Mouse (Mus musculus): ENCODE results near the gene Auh. TPM values are rescaled to one million over a fixed set of nuclear protein-coding genes. Genes with fewer than 3 reads are reported as not detected.

Auh gene
- 30.1 and 32.6 TPM in 2 replicates for polyA plus RNA-seq (2016; fragmentation: Nextera tagmentation; extraction: Ambion mirVana)

DNA sequence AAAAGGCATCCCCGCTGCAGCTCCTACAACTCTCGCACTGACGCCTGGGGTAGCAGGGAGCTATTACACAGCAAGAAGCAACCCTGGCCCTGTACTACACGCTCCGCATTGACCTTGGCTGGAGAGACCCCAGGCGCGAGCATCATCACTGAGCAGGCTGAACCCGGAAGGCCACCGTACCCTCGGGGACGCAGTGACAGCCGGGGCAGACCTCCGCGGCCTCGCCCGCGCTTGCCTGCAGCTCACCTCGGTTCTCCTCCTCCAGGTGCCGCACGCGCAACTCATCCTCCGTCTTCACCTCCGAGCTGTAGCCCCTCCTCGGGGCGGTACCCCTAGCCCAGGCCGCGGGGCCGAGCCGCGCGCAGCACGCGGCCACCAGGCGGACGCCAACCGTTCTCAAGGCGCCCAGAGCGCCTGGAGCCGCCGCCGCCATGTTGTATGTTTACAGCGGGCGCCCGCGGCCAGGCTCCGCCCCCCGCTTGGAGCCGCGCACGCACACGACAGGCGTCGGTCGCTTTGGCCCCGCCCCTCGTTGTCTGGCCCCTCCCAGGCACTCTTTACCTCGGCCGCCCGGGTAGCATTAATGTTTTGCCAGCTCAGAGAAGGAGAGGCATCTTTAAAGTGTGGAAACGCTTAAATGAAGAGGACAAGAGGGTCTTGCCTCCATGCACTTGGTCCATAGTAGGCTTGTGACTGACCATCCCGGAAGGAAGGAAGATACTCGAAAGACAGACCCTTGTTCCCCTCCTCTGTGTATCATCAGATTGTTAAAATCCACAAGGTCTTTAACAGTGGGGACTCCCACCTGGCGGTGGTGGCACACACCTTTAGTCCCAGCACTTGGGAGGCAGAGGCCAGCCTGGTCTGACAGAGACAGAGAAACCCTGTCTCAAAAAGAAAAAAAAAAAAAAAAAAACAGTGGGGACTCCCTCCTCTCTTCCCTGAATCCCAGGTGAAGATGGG, at the start of gene Auh:
TSS of gene Auh (minus strand) at position 473 of the 963 bp plus-strand sequence.
- Histone ChIP-seq H3K4me1 (peaks cover 31% of the 10 kb centered on the region), H3K36me3 (no peaks in the 10 kb centered on the region), H3K27ac (peak within 1 kb of the TSS; percentile 81), H3K4me3 (peak within 1 kb of the TSS; percentile 83), H3K27me3 (replicated peaks) (peaks cover 16% of the 10 kb centered on the region), H3K9ac (peak within 1 kb of the TSS; percentile 90), H3K4me2 (peak within 1 kb of the TSS; percentile 75), H3K9me3 (replicated peaks) (no peaks in the 10 kb centered on the region)
- peak; percentile 97 for ATAC-seq
- under 1% methylated on average over 63 of the region's 63 CpGs for WGBS (ENCODE audit: insufficient replicate concordance)

DNA sequence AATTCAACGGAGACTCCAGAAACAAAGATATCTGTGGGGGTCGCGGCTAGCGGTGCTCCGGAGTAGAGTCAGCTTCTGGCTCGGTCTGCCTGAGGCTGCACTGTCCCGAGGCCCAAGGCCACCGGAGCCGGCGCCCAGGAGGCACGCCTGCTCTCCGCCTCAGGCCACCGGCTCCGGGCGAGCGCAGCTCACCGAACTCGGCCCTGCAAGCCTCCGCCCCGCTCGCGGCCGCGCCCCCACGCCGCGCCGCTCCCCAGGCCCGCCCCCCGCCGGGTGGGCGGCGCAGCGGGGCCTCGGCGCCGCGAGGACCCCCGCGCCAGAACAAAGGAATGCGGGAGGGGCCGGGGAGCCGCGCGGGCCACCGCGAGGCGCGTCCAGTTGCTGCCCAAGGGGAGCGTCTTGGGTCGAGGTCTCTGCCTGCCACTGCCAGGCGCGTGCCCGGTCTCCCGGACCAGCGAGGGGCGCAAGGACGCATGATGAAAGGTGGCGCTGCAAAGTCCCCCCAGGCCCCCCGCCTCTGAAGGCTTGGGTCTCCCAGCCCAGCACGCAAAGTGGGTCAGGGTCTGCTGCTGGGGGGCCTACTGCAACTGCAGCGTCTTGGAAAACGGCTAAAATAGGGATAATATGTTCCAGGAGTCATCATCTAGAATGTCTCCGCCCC, 49.0 kb upstream of the Auh start:
- H3K4me2 ChIP-seq: peak overlapping the region; percentile 71
- no peak for ATAC-seq
- H3K27me3 ChIP-seq (replicated peaks): peaks cover 72% of the 10 kb centered on the region
- no peak overlapping the region for H3K27ac ChIP-seq
- no peaks in the 10 kb centered on the region for H3K36me3 ChIP-seq
- no peaks in the 10 kb centered on the region for H3K9me3 ChIP-seq (replicated peaks)
- H3K4me3 ChIP-seq: peak overlapping the region; percentile 55
- H3K4me1 ChIP-seq: peaks cover 37% of the 10 kb centered on the region
- 0 out of 2 replicates have a peak overlapping the region, but pooled peaks have one; percentile 31 for H3K9ac ChIP-seq
- WGBS (ENCODE audit: insufficient replicate concordance): under 1% methylated on average over 64 of the region's 64 CpGs

- Histone ChIP-seq H3K9ac (no peak overlapping the region), H3K4me3 (no peak overlapping the region), H3K4me2 (peak overlapping the region; percentile 71; the same call in 1 of the 2 replicates), H3K4me1 (peaks cover 37% of the 10 kb centered on the region), H3K27me3 (replicated peaks) (peaks cover 65% of the 10 kb centered on the region), H3K36me3 (no peaks in the 10 kb centered on the region), H3K27ac (no peak overlapping the region), H3K9me3 (replicated peaks) (no peaks in the 10 kb centered on the region)
- 26% methylated on average over 4 of the region's 4 CpGs for WGBS (ENCODE audit: insufficient replicate concordance)
- ATAC-seq: no peak
These were observed 48.3 kb upstream of the Auh start for GRCm38 (mm10) chr13:52977757-52978156.

DNA sequence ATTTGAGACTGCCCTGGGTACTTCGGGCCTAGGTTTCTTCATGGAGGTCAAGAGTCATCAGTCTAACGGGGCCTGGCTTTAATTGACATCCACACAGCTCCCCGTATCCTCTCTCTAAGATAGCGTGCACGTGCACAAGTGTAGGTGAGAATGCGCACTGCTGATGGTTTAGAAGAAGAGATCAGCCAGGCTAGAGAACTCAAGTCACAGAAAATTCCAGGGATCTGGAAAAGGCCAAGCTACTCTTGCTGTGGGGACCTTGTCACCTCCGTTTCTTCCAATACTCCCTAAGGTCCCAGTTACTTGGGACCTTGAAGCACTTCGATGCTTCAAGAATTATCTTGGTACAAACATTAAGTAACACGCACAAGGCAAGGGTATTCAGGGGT, 47.7 kb upstream of the Auh start:
- Histone ChIP-seq H3K4me2 (no peak overlapping the region), H3K4me3 (no peak overlapping the region), H3K9me3 (replicated peaks) (no peaks in the 10 kb centered on the region), H3K36me3 (no peaks in the 10 kb centered on the region), H3K9ac (no peak overlapping the region), H3K27me3 (replicated peaks) (peaks cover 61% of the 10 kb centered on the region), H3K27ac (no peak overlapping the region), H3K4me1 (peaks cover 35% of the 10 kb centered on the region)
- ATAC-seq: no peak
- WGBS (ENCODE audit: insufficient replicate concordance): 76% methylated on average over 9 of the region's 9 CpGs

DNA sequence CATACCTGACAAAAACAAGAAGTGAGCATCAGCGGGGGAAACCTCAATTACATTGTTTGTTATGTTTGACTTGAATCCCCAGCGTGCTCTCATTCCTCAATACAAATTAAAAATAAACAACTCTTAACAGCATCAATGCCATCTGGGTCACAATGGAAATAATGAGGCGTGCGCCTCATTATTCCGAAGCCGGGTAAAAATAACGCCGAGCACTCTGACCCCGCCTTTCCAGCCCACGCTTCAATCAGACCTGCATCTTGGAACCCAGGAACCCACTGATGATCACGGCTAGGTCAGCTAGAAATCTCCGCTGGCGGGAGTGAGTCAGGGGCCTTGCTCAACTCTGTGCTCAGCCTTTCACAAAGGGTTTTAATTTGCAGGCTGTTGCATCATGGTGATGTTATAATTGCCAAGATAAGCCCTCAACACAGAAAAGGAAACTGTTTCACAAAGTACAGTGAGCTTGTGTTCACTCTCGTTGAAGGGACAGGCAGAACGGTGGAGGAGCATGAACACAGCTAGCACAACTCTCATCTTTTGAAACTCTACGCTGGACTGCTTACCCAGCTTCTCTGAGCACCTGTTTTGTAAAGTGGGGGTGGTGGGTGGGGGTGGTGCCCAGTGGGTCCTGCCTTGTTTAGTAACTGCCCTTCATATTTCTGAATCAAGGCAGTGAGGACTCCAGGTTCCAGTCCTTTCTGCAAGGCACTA, 47.2 kb upstream of the Auh start:
- ATAC-seq: no peak
- Histone ChIP-seq H3K9me3 (replicated peaks) (no peaks in the 10 kb centered on the region), H3K4me2 (no peak overlapping the region), H3K4me3 (no peak overlapping the region), H3K27me3 (replicated peaks) (peaks cover 56% of the 10 kb centered on the region), H3K36me3 (no peaks in the 10 kb centered on the region), H3K9ac (no peak overlapping the region), H3K4me1 (peaks cover 30% of the 10 kb centered on the region), H3K27ac (no peak overlapping the region)
- 61% methylated on average over 16 of the region's 16 CpGs for WGBS (ENCODE audit: insufficient replicate concordance)

DNA sequence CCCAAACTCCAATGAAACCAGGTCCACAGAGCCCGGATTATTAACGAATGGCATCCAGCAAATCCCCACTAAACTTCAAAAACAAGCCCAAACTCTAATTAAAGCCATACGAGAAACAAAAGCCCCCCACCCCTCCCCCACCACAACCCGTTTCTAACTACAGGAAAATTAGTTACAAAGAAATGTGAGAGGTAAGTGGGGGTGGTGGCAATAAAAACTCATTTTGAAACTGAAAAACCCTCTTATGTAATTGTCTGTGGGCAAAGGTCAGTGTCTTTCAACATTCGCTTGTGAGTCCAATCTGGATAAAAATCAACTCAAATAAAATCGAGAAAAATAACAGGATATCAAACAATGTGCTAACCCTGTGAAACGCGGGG, 46.6 kb upstream of the Auh start:
- Histone ChIP-seq H3K9me3 (replicated peaks) (no peaks in the 10 kb centered on the region), H3K27me3 (replicated peaks) (peaks cover 50% of the 10 kb centered on the region), H3K36me3 (no peaks in the 10 kb centered on the region), H3K4me2 (no peak overlapping the region), H3K9ac (no peak overlapping the region), H3K27ac (no peak overlapping the region), H3K4me3 (no peak overlapping the region), H3K4me1 (peaks cover 24% of the 10 kb centered on the region)
- 56% methylated on average over 8 of the region's 8 CpGs for WGBS (ENCODE audit: insufficient replicate concordance)
- ATAC-seq: no peak

GRCm38 (mm10) chr13:52974676-52975075, 45.2 kb upstream of the Auh start:
- Histone ChIP-seq H3K4me1 (peaks cover 15% of the 10 kb centered on the region), H3K27ac (no peak overlapping the region), H3K27me3 (replicated peaks) (peaks cover 36% of the 10 kb centered on the region), H3K9me3 (replicated peaks) (no peaks in the 10 kb centered on the region), H3K9ac (no peak overlapping the region), H3K4me2 (no peak overlapping the region), H3K4me3 (no peak overlapping the region), H3K36me3 (no peaks in the 10 kb centered on the region)
- WGBS (ENCODE audit: insufficient replicate concordance): 60% methylated on average over 3 of the region's 3 CpGs
- ATAC-seq: no peak

DNA sequence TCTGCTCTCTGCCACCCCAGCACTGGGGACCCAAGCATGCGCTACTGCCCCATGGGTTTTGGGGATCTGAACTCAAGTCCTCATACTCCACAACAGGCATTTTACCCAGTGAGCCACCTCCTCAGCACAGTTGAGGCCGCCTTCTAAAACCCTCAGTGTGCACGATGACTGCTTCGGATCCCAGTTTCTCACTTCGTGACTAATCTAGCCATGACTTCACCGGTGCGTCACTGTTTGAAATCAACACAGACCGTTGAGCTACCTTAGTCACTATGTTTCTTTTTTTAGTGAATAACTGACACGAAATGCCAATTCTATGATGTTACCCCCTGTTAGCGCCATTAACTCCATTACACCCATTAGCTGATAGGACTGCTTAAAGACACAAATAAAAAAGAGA, 43.9 kb upstream of the Auh start:
- H3K4me1 ChIP-seq: peaks cover 6% of the 10 kb centered on the region; the same call in 1 of the 2 replicates
- no peaks in the 10 kb centered on the region for H3K9me3 ChIP-seq (replicated peaks)
- no peak overlapping the region for H3K27ac ChIP-seq
- H3K36me3 ChIP-seq: no peaks in the 10 kb centered on the region
- no peak overlapping the region for H3K4me3 ChIP-seq
- no peak overlapping the region for H3K9ac ChIP-seq
- no peak for ATAC-seq
- 80% methylated on average over 10 of the region's 10 CpGs for WGBS (ENCODE audit: insufficient replicate concordance)
- no peak overlapping the region for H3K4me2 ChIP-seq
- H3K27me3 ChIP-seq (replicated peaks): peaks cover 25% of the 10 kb centered on the region

- Histone ChIP-seq H3K4me3 (no peak overlapping the region), H3K27ac (no peak overlapping the region), H3K9me3 (replicated peaks) (no peaks in the 10 kb centered on the region), H3K4me1 (0 out of 2 replicates have a peak, but pooled peaks cover 4% of the 10 kb centered on the region), H3K27me3 (replicated peaks) (peaks cover 17% of the 10 kb centered on the region), H3K9ac (no peak overlapping the region), H3K36me3 (peaks cover 7% of the 10 kb centered on the region), H3K4me2 (no peak overlapping the region)
- no peak for ATAC-seq
- 78% methylated on average over 3 of the region's 3 CpGs for WGBS (ENCODE audit: insufficient replicate concordance)
These were observed 43.1 kb upstream of the Auh start for GRCm38 (mm10) chr13:52972626-52973025.

DNA sequence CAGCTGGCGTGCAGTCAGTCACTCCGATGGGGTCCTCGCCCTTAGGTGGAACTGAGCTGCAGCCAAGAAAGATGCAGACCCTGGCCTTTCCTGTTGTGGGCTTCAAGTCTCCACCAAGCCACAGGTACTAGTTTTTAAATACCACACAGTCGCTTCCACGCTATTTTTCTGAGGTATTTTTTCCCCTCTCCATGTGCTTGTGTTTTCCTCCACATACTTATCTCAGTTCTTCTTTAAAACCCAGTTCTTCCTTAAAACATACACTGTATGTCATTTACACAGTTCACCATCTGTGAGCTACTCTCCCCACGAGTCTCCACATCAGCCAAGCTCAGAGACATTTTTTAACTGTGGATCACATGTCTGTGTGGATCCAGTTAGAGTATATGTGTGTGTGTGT, 41.4 kb upstream of the Auh start:
- 0 out of 2 replicates have a peak, but pooled peaks cover 4% of the 10 kb centered on the region for H3K4me1 ChIP-seq
- H3K4me2 ChIP-seq: no peak overlapping the region
- no peak overlapping the region for H3K9ac ChIP-seq
- H3K9me3 ChIP-seq (replicated peaks): no peaks in the 10 kb centered on the region
- no peaks in the 10 kb centered on the region; the same call in 1 of the 2 replicates for H3K27me3 ChIP-seq (replicated peaks)
- 65% methylated on average over 6 of the region's 6 CpGs for WGBS (ENCODE audit: insufficient replicate concordance)
- H3K36me3 ChIP-seq: peaks cover 21% of the 10 kb centered on the region
- ATAC-seq: no peak
- H3K27ac ChIP-seq: no peak overlapping the region
- H3K4me3 ChIP-seq: no peak overlapping the region

DNA sequence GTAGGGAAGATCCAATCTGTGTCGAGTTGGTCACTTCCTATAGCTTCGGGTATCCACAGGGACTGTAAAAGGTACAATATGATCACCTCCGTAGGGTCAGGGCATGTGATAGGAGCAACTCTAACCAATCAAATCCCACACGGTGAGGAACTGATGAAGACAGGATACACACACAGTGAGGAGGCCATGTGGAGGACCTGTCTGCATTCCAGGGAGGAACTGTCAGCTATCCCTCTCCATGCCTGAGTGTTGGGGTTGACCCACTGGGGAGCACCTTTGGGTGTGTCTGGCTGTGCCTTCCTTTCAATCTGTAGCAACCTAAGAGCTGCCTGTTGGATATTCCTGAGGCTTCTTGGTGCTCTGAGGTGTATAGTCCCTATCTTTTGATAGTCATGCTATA, 33.4 kb upstream of the Auh start:
- WGBS (ENCODE audit: insufficient replicate concordance): 63% methylated on average over 4 of the region's 4 CpGs
- peaks cover 17% of the 10 kb centered on the region for H3K36me3 ChIP-seq
- H3K4me2 ChIP-seq: no peak overlapping the region
- H3K9me3 ChIP-seq (replicated peaks): no peaks in the 10 kb centered on the region
- no peaks in the 10 kb centered on the region for H3K4me1 ChIP-seq
- no peak for ATAC-seq
- H3K9ac ChIP-seq: no peak overlapping the region
- no peaks in the 10 kb centered on the region for H3K27me3 ChIP-seq (replicated peaks)
- H3K4me3 ChIP-seq: no peak overlapping the region
- no peak overlapping the region for H3K27ac ChIP-seq
